Mouse (Mus musculus) forebrain, embryonic 16.5 days (tissue): ENCODE measurements around the gene Sox30. TPM values are rescaled to one million over a fixed set of nuclear protein-coding genes. Genes with fewer than 3 reads are reported as not detected.

Source experiments
- ATAC-seq: fragments of 200-750 bp; cut with Nextera tagmentation; 2 replicates; pipeline ENCODE4 v1.8.0; 2017; ENCODE audit warnings: mild to moderate bottlenecking, moderate library complexity
- H3K27ac ChIP-seq: fragments of 300-500 bp; sonication (generic); 2 replicates; pipeline ENCODE4 v1.5.1; 2014; ENCODE audit warnings: low read length, control low read depth
- H3K27me3 ChIP-seq: fragments of 300-500 bp; sonication (generic); replicated peaks from 2 replicates; pipeline ENCODE4 v1.6.1; 2014; ENCODE audit warnings: low read length; ENCODE audit not compliant: control insufficient read depth, insufficient read depth
- H3K36me3 ChIP-seq: fragments of 300-500 bp; sonication (generic); 2 replicates; pipeline ENCODE4 v1.6.1; 2014; ENCODE audit not compliant: control insufficient read depth, insufficient read depth
- H3K4me1 ChIP-seq: fragments of 300-500 bp; sonication (generic); replicated peaks from 2 replicates; pipeline ENCODE4 v1.6.1; 2014; ENCODE audit warnings: low read length; ENCODE audit not compliant: control insufficient read depth, insufficient read depth
- H3K4me2 ChIP-seq: fragments of 300-500 bp; sonication (generic); 2 replicates; pipeline ENCODE4 v1.6.1; 2014; ENCODE audit warnings: mild to moderate bottlenecking, low read length, control low read depth
- H3K4me3 ChIP-seq: fragments of 300-500 bp; sonication (generic); replicated peaks from 2 replicates; pipeline ENCODE4 v1.5.1; 2014; ENCODE audit warnings: mild to moderate bottlenecking, low read length, control low read depth
- H3K9ac ChIP-seq: fragments of 300-500 bp; sonication (generic); replicated peaks from 2 replicates; pipeline ENCODE4 v1.6.1; 2014; ENCODE audit warnings: low read depth, low read length, control low read depth
- H3K9me3 ChIP-seq: fragments of 300-500 bp; sonication (generic); 2 replicates; pipeline ENCODE4 v1.6.1; 2016; ENCODE audit warnings: low read length; ENCODE audit not compliant: control insufficient read depth
- WGBS: fragments of 180-500 bp; shearing (Covaris S2); extraction: QIAGEN DNeasy Blood & Tissue Kit; methylation state at CpG from one replicate; pipeline ENCODE4 v1.1.7; 2014; 5-methylcytosine and 5-hydroxymethylcytosine counted together
- polyA plus RNA-seq: library from polyadenylated mRNA; unstranded; fragments of >200 nt; fragmentation: Nextera tagmentation; extraction: Ambion mirVana; gene quantifications from 2 replicates; pipeline ENCODE4 v1.2.1, GENCODE M21; 2015

Gene Sox30
- polyA plus RNA-seq, 1 experiment from 2014 or later: not detected

GRCm38 (mm10) chr11:45976061-45976460 lies 4.0 kb upstream of the Sox30 start:
- Histone ChIP-seq H3K27me3 (0 out of 2 replicates have a peak, but pooled peaks cover 4% of the 10 kb centered on the region), H3K4me1 (peaks cover 4% of the 10 kb centered on the region; the same call in 1 of the 2 replicates), H3K4me2 (no peak overlapping the region), H3K9me3 (peaks cover 2% of the 10 kb centered on the region; the same call in 1 of the 2 replicates), H3K9ac (no peak overlapping the region), H3K36me3 (no peaks in the 10 kb centered on the region), H3K27ac (no peak overlapping the region), H3K4me3 (no peak overlapping the region)
- whole genome bisulfite sequencing: 78% methylated on average over 3 of the region's 3 CpGs
- ATAC-seq: no peak

DNA sequence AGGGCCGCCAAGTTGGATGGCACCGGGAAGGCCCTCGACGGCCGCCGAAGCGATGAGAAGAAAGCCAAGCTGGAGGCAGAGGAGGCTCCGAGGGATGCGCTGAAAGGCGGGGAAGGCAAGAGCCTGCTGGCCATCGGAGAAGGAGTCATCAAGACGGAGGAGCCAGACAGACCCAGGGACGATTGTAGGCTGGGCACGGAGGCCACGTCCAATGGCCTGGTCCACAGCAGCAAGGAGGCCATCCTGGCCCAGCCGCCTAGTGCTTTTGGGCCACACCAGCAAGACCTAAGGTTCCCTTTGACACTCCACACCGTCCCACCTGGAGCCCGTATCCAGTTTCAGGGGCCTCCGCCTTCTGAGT lies 763 bp downstream of the Sox30 start:
- Histone ChIP-seq H3K36me3 (no peaks in the 10 kb centered on the region), H3K27me3 (0 out of 2 replicates have a peak, but pooled peaks cover 4% of the 10 kb centered on the region), H3K9ac (peak overlapping the region; percentile 75), H3K27ac (no peak overlapping the region), H3K4me3 (peak overlapping the region; percentile 53), H3K9me3 (peaks cover 2% of the 10 kb centered on the region; the same call in 1 of the 2 replicates), H3K4me1 (peaks cover 4% of the 10 kb centered on the region; the same call in 1 of the 2 replicates), H3K4me2 (peak overlapping the region; percentile 62)
- peak; percentile 9; the same call in 1 of the 2 replicates for ATAC-seq
- WGBS: 52% methylated on average over 13 of the region's 19 CpGs

- H3K27me3 ChIP-seq: no peaks in the 10 kb centered on the region
- H3K4me1 ChIP-seq: no peaks in the 10 kb centered on the region
- WGBS: 11% methylated on average over 16 of the region's 16 CpGs
- no peak overlapping the region for H3K27ac ChIP-seq
- no peaks in the 10 kb centered on the region for H3K9me3 ChIP-seq
- H3K4me2 ChIP-seq: peak overlapping the region; percentile 36
- H3K36me3 ChIP-seq: no peaks in the 10 kb centered on the region
- no peak overlapping the region for H3K4me3 ChIP-seq
- H3K9ac ChIP-seq: no peak overlapping the region
- no peak for ATAC-seq
Observed at GRCm38 (mm10) chr11:45991604-45992003, 11.5 kb downstream of the Sox30 start.

GRCm38 (mm10) chr11:45992087-45992486 lies 12.0 kb downstream of the Sox30 start:
- WGBS: 54% methylated on average over 13 of the region's 13 CpGs
- Histone ChIP-seq H3K27ac (no peak overlapping the region), H3K4me3 (no peak overlapping the region), H3K9ac (no peak overlapping the region), H3K4me2 (no peak overlapping the region; the same call in 1 of the 2 replicates), H3K4me1 (no peaks in the 10 kb centered on the region), H3K27me3 (no peaks in the 10 kb centered on the region), H3K9me3 (no peaks in the 10 kb centered on the region), H3K36me3 (no peaks in the 10 kb centered on the region)
- no peak for ATAC-seq

- no peaks in the 10 kb centered on the region for H3K27me3 ChIP-seq
- ATAC-seq: peak; percentile 50; the same call in 1 of the 2 replicates
- H3K27ac ChIP-seq: no peak overlapping the region
- no peaks in the 10 kb centered on the region for H3K36me3 ChIP-seq
- no peak overlapping the region for H3K4me3 ChIP-seq
- no peaks in the 10 kb centered on the region for H3K9me3 ChIP-seq
- H3K4me2 ChIP-seq: no peak overlapping the region
- 15% methylated on average over 6 of the region's 6 CpGs for WGBS
- H3K9ac ChIP-seq: no peak overlapping the region
- no peaks in the 10 kb centered on the region for H3K4me1 ChIP-seq
Observed at GRCm38 (mm10) chr11:46016061-46016460, 36.0 kb downstream of the Sox30 start.

- no peak overlapping the region for H3K4me3 ChIP-seq
- no peak overlapping the region for H3K4me2 ChIP-seq
- no peak overlapping the region for H3K9ac ChIP-seq
- no peak overlapping the region for H3K27ac ChIP-seq
- no peaks in the 10 kb centered on the region for H3K9me3 ChIP-seq
- H3K4me1 ChIP-seq: no peaks in the 10 kb centered on the region
- no peaks in the 10 kb centered on the region for H3K27me3 ChIP-seq
- H3K36me3 ChIP-seq: no peaks in the 10 kb centered on the region
- 50% methylated on average over 1 of the region's 1 CpGs for WGBS
- ATAC-seq: no peak
Observed at GRCm38 (mm10) chr11:46020246-46020645, 40.1 kb downstream of the Sox30 start.

DNA sequence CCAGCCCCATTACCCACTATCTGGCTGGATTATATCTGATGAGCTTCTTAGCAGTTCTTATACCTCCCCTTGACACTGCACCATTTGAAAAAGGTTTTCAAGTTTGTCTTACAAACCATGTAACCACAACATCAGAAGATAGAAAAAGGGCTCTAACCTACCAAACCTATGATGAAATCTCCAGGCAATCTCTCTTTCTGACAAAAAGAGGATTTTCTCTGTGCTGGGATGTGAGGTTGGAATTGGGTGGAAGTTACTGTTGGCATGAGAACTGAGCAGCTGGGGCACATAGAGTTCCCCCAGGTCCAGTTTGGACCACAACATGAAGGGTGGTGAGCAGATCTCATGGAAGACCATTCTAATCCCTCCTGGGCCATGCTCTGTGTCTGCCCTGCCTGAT lies 41.7 kb downstream of the Sox30 start:
- Histone ChIP-seq H3K4me1 (no peaks in the 10 kb centered on the region), H3K9me3 (no peaks in the 10 kb centered on the region), H3K4me3 (no peak overlapping the region), H3K36me3 (no peaks in the 10 kb centered on the region), H3K9ac (no peak overlapping the region), H3K4me2 (no peak overlapping the region), H3K27me3 (no peaks in the 10 kb centered on the region), H3K27ac (no peak overlapping the region)
- no peak for ATAC-seq

- ATAC-seq: no peak
- 91% methylated on average over 6 of the region's 6 CpGs for WGBS
- Histone ChIP-seq H3K4me2 (no peak overlapping the region), H3K4me3 (no peak overlapping the region), H3K9ac (no peak overlapping the region), H3K9me3 (no peaks in the 10 kb centered on the region), H3K4me1 (no peaks in the 10 kb centered on the region), H3K27ac (no peak overlapping the region), H3K27me3 (no peaks in the 10 kb centered on the region), H3K36me3 (no peaks in the 10 kb centered on the region)
Observed at GRCm38 (mm10) chr11:46022983-46023382, 42.9 kb downstream of the Sox30 start.

- Histone ChIP-seq H3K27me3 (no peaks in the 10 kb centered on the region), H3K4me2 (no peak overlapping the region), H3K9me3 (no peaks in the 10 kb centered on the region), H3K36me3 (no peaks in the 10 kb centered on the region), H3K9ac (no peak overlapping the region), H3K4me1 (no peaks in the 10 kb centered on the region), H3K27ac (no peak overlapping the region), H3K4me3 (no peak overlapping the region)
- WGBS: 66% methylated on average over 7 of the region's 7 CpGs
- ATAC-seq: no peak
Observed at GRCm38 (mm10) chr11:46025962-46026392, 45.9 kb downstream of the Sox30 start.
